Mouse (Mus musculus) C2C12 (cell line): ENCODE results near the gene Cacna2d4. TPM values are rescaled to one million over a fixed set of nuclear protein-coding genes. Genes with fewer than 3 reads are reported as not detected.

ENCODE experiments used
- H3K27me3 ChIP-seq: one replicate; pipeline ENCODE4 v1.6.1; 2011; ENCODE audit not compliant: control insufficient read depth, insufficient read depth, insufficient read length
- H3K36me3 ChIP-seq: one replicate; pipeline ENCODE4 v1.6.1; 2011; ENCODE audit not compliant: control insufficient read depth, insufficient read depth
- H3K4me3 ChIP-seq: one replicate; pipeline ENCODE4 v1.5.1; 2011; ENCODE audit warnings: mild to moderate bottlenecking, control low read depth; ENCODE audit not compliant: poor library complexity, insufficient read depth, severe bottlenecking
- H3K79me2 ChIP-seq: one replicate; pipeline ENCODE4 v1.6.1; 2011; ENCODE audit not compliant: control insufficient read depth, insufficient read depth
- H3K79me3 ChIP-seq: one replicate; pipeline ENCODE4 v1.6.1; 2011; ENCODE audit warnings: low read depth, control low read depth
- H3ac ChIP-seq: one replicate; pipeline ENCODE3; 2011; ENCODE audit warnings: low read depth; ENCODE audit not compliant: control insufficient read depth, insufficient read length
- CEBPB ChIP-seq: IDR thresholded peaks from one replicate; pipeline ENCODE4 v1.6.1; 2011; ENCODE audit warnings: low read depth, mild to moderate bottlenecking, control low read depth, moderate library complexity
- CTCF ChIP-seq: IDR thresholded peaks from one replicate; pipeline ENCODE4 v1.5.1; 2011; ENCODE audit not compliant: control insufficient read depth, insufficient read depth, insufficient read length
- FOSL1 ChIP-seq: IDR thresholded peaks from one replicate; pipeline ENCODE4 v1.8.0; 2011; ENCODE audit warnings: mild to moderate bottlenecking, low read length; ENCODE audit not compliant: poor library complexity, insufficient read depth, severe bottlenecking
- MAX ChIP-seq: IDR thresholded peaks from one replicate; pipeline ENCODE4 v1.6.1; 2011; ENCODE audit warnings: mild to moderate bottlenecking, control low read depth
- MYOD1 ChIP-seq: IDR thresholded peaks from one replicate; pipeline ENCODE4 v1.6.1; 2011; ENCODE audit warnings: low read depth; ENCODE audit not compliant: control insufficient read depth, insufficient read length
- MYOG ChIP-seq: IDR thresholded peaks from one replicate; pipeline ENCODE4 v1.6.1; 2011; ENCODE audit not compliant: control insufficient read depth, insufficient read length; ENCODE audit errors: extremely low read depth
- USF1 ChIP-seq: IDR thresholded peaks from one replicate; pipeline ENCODE4 v1.6.1; 2011; ENCODE audit warnings: low read depth, mild to moderate bottlenecking, control low read depth, moderate library complexity
- polyA plus RNA-seq: library from polyadenylated mRNA; unstranded; fragments of >200 nt; fragmentation: generic; extraction: Trizol; gene quantifications from one replicate; pipeline ENCODE4 v1.2.1, GENCODE M21; 2012; ENCODE audit warnings: missing spikeins

Gene Cacna2d4
- polyA plus RNA-seq, 1 experiment, result not detected

DNA sequence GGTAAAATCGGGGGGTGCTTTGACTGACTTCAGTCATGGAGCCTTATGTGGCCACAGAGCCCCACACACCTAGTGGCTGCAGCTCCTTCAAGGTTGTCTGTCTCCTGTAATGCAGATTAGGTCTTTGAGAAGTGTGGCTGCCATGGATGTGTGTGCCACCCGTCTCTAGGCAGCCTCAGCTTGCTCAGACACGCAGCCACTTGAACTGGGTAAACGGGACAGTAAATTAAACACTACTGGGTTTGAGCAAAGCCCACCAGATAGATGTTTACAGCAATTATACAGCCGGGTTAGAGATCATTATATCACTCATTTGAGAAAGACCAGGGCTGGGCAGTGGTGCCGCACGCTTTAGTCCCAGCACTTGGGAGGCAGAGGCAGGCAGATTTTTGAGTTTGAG, 41.7 kb upstream of the Cacna2d4 start:
- Histone ChIP-seq H3K27me3 (no peaks in the 10 kb centered on the region), H3K36me3 (no peaks in the 10 kb centered on the region), H3ac (no peak overlapping the region), H3K79me3 (no peaks in the 10 kb centered on the region), H3K79me2 (no peaks in the 10 kb centered on the region), H3K4me3 (no peak overlapping the region)
- no peak for TF ChIP-seq CEBPB
- no peak for TF ChIP-seq FOSL1
- TF ChIP-seq MYOG, result no peak
- no peak for TF ChIP-seq MAX
- no peak for TF ChIP-seq USF1
- TF ChIP-seq MYOD1, result no peak
- TF ChIP-seq CTCF, result no peak

DNA sequence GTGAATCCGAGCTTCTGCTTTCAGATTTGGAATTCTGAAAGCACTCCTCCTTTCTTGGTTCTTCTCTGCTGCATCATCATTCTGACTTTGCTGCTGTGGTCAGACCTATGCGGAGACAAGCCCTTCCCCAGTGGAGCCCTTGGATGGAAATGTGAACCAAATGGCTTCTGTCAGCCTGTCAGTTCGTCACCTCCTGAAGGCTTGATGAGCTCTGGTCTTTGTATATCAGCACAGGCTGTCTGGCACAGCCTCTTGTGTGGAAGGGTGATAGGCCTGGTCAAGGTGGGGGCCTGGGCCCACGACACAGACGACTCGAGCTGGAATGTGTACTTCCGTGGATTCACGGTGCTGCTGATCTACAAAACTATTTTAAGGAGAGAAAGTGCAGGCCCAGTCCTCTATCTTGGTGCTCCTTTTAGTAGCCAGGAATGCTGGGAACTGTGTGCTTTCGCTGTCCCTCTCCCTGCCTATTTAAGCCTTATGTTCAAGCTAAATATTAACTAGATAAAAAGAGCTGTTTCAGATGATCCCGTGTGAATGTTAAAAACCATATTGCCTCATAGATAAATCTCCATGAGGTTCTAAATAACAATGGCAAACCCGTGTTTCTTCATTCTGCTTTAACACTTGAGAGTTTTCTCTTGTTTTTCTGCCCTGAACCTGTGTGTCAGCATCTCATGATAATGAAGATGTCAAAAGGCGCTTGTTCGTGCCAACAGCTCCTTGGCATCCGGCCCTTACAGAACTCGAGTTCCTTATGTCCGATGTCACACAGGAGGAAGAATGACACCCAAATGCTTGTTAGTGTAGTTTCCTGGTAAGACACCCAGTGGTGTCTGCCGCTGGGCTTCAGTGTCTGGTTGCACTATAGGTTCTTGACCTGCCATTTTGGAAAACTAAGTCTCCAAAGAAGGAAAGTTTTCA, 39.7 kb upstream of the Cacna2d4 start, which contains the start of gene Cacna1c:
TSS of gene Cacna1c (minus strand) at position 37 of the 924 bp plus-strand sequence.
- Histone ChIP-seq H3K27me3 (no peaks in the 10 kb centered on the region), H3K79me2 (no peaks in the 10 kb centered on the region), H3K4me3 (no peak within 1 kb of the TSS), H3K36me3 (no peaks in the 10 kb centered on the region), H3ac (no peak within 1 kb of the TSS), H3K79me3 (no peaks in the 10 kb centered on the region)
- TF ChIP-seq CTCF (no peak), MYOD1 (no peak), FOSL1 (no peak), MAX (no peak), CEBPB (no peak), MYOG (no peak), USF1 (no peak)

DNA sequence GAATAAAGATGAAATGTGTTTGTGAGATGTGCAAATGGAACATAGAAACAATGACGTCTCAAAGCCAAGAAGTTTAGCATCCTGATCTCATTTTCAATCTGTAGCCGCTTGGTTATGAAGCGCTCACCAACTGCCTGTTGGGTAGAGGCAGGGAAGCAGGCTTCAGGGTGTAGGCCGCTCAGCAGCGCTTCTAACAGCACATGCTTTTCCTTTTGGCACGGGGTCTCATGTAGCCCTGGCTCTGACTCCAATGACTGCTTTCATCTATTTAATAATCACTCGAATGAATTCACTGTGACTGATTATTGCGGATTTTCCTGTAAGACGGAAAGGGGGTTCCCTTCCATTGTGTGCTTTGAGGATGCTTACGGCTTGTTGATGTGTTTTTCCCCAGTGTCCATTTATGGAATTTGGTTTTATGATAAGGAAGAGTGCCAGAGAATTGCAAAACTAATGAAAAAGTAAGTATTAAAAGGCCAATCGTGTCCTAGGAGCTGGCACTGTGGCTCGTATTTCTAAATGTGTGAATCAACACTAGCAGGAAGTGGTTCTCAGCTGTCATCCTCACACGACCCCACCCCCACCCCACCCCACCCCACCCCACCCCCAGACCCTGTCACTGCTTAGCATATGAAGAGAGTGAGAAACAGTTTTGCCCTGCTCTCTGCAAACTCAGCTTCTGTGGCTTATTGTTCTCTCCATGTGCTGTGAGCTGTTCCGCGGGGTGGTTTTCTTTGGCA, 37.6 kb upstream of the Cacna2d4 start:
- no peaks in the 10 kb centered on the region for H3K79me3 ChIP-seq
- no peak for TF ChIP-seq FOSL1
- no peak overlapping the region for H3ac ChIP-seq
- H3K4me3 ChIP-seq, result no peak overlapping the region
- no peaks in the 10 kb centered on the region for H3K27me3 ChIP-seq
- no peaks in the 10 kb centered on the region for H3K79me2 ChIP-seq
- H3K36me3 ChIP-seq, result no peaks in the 10 kb centered on the region

DNA sequence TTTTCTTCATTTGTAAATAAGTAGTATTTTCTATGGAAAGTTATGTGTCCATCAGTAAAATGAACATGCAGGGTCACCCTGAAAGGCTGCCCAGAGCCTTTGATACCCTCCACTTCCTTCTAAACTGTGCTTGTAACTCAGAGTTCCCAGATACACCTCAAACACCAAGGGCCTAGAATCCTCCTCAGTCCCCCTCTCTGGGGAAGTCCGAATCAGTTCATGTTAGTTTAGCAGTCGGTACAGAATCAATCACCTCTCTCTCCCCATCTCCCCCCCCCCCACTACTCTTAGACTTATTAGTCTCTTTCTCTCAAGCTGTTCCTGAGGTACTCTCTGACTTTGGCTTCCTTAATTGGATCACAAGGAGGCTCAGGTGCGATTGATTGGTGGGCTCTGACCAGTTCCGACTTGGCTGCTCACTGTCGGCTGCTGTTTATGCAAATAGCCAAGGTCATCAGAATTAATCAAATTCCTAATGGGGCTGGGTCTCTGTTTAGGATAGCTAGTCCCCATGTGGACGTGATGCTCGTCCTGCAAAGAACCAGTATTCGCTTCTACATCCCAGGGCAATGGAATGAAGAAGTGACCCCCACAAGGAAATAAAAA, 36.9 kb upstream of the Cacna2d4 start:
- no peak for TF ChIP-seq CTCF
- TF ChIP-seq CEBPB, result no peak
- no peak for TF ChIP-seq MAX
- no peak for TF ChIP-seq USF1
- TF ChIP-seq MYOD1, result no peak
- no peak for TF ChIP-seq MYOG
- no peak for TF ChIP-seq FOSL1
- no peaks in the 10 kb centered on the region for H3K79me3 ChIP-seq
- no peaks in the 10 kb centered on the region for H3K36me3 ChIP-seq
- H3ac ChIP-seq, result no peak overlapping the region
- no peak overlapping the region for H3K4me3 ChIP-seq
- H3K27me3 ChIP-seq, result no peaks in the 10 kb centered on the region
- no peaks in the 10 kb centered on the region for H3K79me2 ChIP-seq

DNA sequence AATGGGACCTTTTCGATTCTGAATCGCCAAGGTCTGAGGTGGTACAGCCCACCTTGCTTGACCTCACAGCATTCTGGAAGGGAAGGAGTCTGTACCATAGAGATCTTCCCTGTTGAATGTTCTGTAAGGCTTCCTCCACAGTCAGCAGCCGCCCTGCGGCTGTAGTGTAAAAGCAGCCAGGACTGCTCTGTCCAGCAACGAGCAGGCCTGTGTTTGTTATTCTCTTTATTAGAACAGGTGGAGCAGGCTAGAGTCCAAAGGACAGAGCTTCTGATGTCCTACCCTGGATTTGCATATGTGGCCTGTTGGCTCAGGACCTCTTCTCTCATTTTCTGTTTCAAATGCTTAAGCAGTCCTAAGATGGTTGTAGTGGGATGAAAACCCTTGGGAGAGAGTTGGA, 36.0 kb upstream of the Cacna2d4 start:
- H3K27me3 ChIP-seq, result no peaks in the 10 kb centered on the region
- TF ChIP-seq USF1 (no peak), FOSL1 (no peak), CTCF (no peak), CEBPB (no peak), MAX (no peak), MYOD1 (no peak), MYOG (no peak)
- H3ac ChIP-seq, result no peak overlapping the region
- H3K79me3 ChIP-seq, result no peaks in the 10 kb centered on the region
- H3K79me2 ChIP-seq, result no peaks in the 10 kb centered on the region
- no peaks in the 10 kb centered on the region for H3K36me3 ChIP-seq
- no peak overlapping the region for H3K4me3 ChIP-seq
